Mouse (Mus musculus) erythroblast, embryonic 14.5 days (primary cell): ENCODE measurements at regions not wholly inside any gene's neighbourhood (a gene's known extent, or its start where the extent isn't known, plus 50 kb on each side); places are given as distances from the start of the nearest gene placed in this dataset.

Experiments
- GATA1 ChIP-seq: IDR thresholded peaks from 2 replicates; pipeline ENCODE4 v1.6.1; 2012; ENCODE audit warnings: low read length, inconsistent platforms, mixed read lengths
- TAL1 ChIP-seq: IDR thresholded peaks from 3 replicates; pipeline ENCODE4 v1.6.1; 2012; ENCODE audit warnings: low read length, inconsistent platforms, mixed read lengths

DNA sequence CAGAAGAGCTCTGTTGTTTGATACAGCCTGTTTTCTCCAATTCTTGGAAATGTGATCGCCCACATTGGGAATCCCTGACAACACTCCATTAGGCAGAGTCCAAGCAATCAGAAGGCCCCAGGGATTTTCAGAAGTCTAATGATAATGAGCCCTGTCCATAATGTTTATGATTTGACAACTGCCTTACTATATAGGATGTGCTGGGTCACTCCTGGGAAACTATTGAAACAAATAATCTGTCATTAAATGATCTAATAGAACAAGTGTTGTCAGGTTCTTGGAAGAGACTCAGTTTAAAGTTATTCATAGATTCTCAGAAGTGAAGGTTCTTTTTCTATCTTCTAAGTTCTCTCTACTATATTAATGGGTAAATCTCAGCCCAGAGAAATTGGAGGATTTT, 395.9 kb downstream of the Tns1 start:
- TF ChIP-seq GATA1 (no peak), TAL1 (no peak)
